Mouse (Mus musculus) thymus, adult 2 months (tissue): Measurements from ENCODE around the gene Tcf19. TPM values are rescaled to one million over a fixed set of nuclear protein-coding genes. Genes with fewer than 3 reads are reported as not detected.

Experiments used
- DNase-seq: peaks from one replicate; pipeline ENCODE4 v3.0.0; 2021
- H3K27ac ChIP-seq: fragments of 200-500 bp; 2 replicates; pipeline ENCODE4 v1.5.1; 2012; ENCODE audit warnings: low read length, control low read depth; ENCODE audit not compliant: control insufficient read depth, insufficient read depth
- H3K27me3 ChIP-seq: fragments of 200-500 bp; 2 replicates; pipeline ENCODE4 v1.6.1; 2012; ENCODE audit warnings: mild to moderate bottlenecking, low read length, moderate library complexity, mixed read lengths; ENCODE audit not compliant: control insufficient read depth, insufficient read depth
- H3K36me3 ChIP-seq: fragments of 200-500 bp; 2 replicates; pipeline ENCODE4 v1.6.1; 2012; ENCODE audit warnings: mild to moderate bottlenecking, low read length, moderate library complexity; ENCODE audit not compliant: control insufficient read depth, insufficient read depth
- H3K4me1 ChIP-seq: fragments of 200-500 bp; replicated peaks from 2 replicates; pipeline ENCODE4 v1.6.1; 2012; ENCODE audit warnings: low read length; ENCODE audit not compliant: control insufficient read depth, insufficient read depth
- H3K4me3 ChIP-seq: fragments of 200-500 bp; 2 replicates; pipeline ENCODE4 v1.5.1; 2012; ENCODE audit warnings: mild to moderate bottlenecking, low read length, control low read depth, moderate library complexity; ENCODE audit not compliant: control insufficient read depth, insufficient read depth
- CTCF ChIP-seq: fragments of 200-500 bp; IDR thresholded peaks from 2 replicates; pipeline ENCODE4 v1.5.1; 2012; ENCODE audit warnings: mild to moderate bottlenecking, control low read depth, low read length, moderate library complexity, borderline replicate concordance; ENCODE audit not compliant: control insufficient read depth, poor library complexity, insufficient read depth; ENCODE audit errors: extremely low read depth
- POLR2A ChIP-seq: fragments of 200-500 bp; IDR thresholded peaks from 2 replicates; pipeline ENCODE4 v1.6.1; 2012; ENCODE audit warnings: mild to moderate bottlenecking, low read length, control low read depth, moderate library complexity; ENCODE audit not compliant: control insufficient read depth, poor library complexity, insufficient read depth; ENCODE audit errors: extremely low read depth
- WGBS: fragments of 180-500 bp; shearing (Covaris S2); methylation state at CpG from one replicate; pipeline ENCODE4 v1.1.7; 2018; 5-methylcytosine and 5-hydroxymethylcytosine counted together
- polyA plus RNA-seq: library from polyadenylated mRNA; depleted of rRNA; stranded (reverse); fragments of >200 nt; gene quantifications from 2 replicates; pipeline ENCODE4 v1.2.3, GENCODE M21; 2012; rRNA removed

The Tcf19 gene
- 64.4 and 92.6 TPM in 2 replicates for polyA plus RNA-seq

GRCm38 (mm10) chr17:35516652-35517500 lies at the start of gene Tcf19, which contains the start of gene Cchcr1:
Tcf19 (minus strand) TSS chr17:35516824.
Cchcr1 (plus strand) TSS chr17:35517100.
- H3K27ac ChIP-seq: no peak within 1 kb of the TSS
- H3K4me1 ChIP-seq: peaks cover 20% of the 10 kb centered on the region
- peak; percentile 62; the same call in 1 of the 2 replicates for TF ChIP-seq CTCF
- TF ChIP-seq POLR2A: no peak; the same call in 1 of the 2 replicates
- peak within 1 kb of the TSS; percentile 67 for H3K4me3 ChIP-seq
- H3K36me3 ChIP-seq: no peaks in the 10 kb centered on the region; the same call in 1 of the 2 replicates
- peak; percentile 97 for DNase-seq
- WGBS: under 1% methylated on average over 67 of the region's 67 CpGs
- H3K27me3 ChIP-seq: no peaks in the 10 kb centered on the region

DNA sequence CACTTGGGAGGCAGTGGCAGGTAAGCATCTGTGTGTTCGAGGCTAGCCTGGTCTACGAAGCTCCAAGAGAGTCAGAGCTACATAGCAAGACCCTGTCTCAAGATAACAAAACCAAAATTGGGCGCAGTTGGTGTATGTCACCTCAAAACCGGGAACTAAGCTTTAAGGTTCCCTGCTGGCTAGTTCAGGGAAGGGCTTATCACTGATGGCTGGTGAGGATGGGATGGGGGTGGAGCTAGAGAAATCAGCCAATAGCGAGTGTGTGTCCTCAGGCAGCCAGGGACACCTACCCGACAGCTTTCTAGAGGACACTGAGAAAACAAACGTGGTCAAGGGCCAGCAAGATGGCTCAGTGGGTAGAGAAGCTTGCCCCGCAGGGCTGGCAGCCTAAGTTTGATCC lies 41.6 kb upstream of the Tcf19 start:
- no peaks in the 10 kb centered on the region for H3K4me1 ChIP-seq
- WGBS: 69% methylated on average over 8 of the region's 8 CpGs
- TF ChIP-seq CTCF: no peak
- TF ChIP-seq POLR2A: no peak

DNA sequence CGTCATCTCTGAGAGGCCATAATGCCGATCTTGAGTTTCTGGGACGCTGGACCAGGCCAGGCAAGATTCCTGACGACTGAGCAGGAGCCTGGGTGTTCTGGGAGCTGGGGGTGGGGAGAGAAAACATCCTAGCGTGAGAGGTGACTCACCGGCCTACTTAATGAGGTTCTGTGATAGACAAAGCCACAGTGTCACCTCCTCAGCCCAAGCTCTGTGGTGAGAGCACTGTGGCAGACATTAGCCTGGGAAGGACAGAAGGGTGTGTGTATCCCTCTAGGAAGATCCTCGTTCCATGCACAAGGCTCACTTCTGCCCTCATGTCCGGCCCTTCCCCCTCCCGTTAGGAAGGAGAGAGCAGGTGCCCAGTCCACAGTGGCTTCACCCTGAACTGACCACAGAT lies 40.7 kb upstream of the Tcf19 start:
- 83% methylated on average over 9 of the region's 9 CpGs for WGBS
- H3K36me3 ChIP-seq: no peaks in the 10 kb centered on the region
- no peak overlapping the region for H3K4me3 ChIP-seq

More for the DNA sequence above, 41.6 kb upstream of the Tcf19 start:
- Histone ChIP-seq H3K27me3 (no peaks in the 10 kb centered on the region), H3K4me3 (no peak overlapping the region), H3K36me3 (no peaks in the 10 kb centered on the region), H3K27ac (no peak overlapping the region)
- no peak for DNase-seq

GRCm38 (mm10) chr17:35556812-35557211 lies 40.2 kb upstream of the Tcf19 start:
- Histone ChIP-seq H3K4me3 (no peak overlapping the region), H3K4me1 (no peaks in the 10 kb centered on the region), H3K27me3 (no peaks in the 10 kb centered on the region), H3K27ac (no peak overlapping the region), H3K36me3 (no peaks in the 10 kb centered on the region)
- DNase-seq: peak; percentile 62
- TF ChIP-seq CTCF: peak; percentile 73; the same call in 1 of the 2 replicates
- TF ChIP-seq POLR2A: no peak
- 22% methylated on average over 5 of the region's 5 CpGs for WGBS

More for the DNA sequence above, 40.7 kb upstream of the Tcf19 start:
- no peak for DNase-seq
- no peaks in the 10 kb centered on the region for H3K27me3 ChIP-seq
- H3K4me1 ChIP-seq: no peaks in the 10 kb centered on the region
- no peak overlapping the region for H3K27ac ChIP-seq
- TF ChIP-seq POLR2A (no peak), CTCF (no peak)

DNA sequence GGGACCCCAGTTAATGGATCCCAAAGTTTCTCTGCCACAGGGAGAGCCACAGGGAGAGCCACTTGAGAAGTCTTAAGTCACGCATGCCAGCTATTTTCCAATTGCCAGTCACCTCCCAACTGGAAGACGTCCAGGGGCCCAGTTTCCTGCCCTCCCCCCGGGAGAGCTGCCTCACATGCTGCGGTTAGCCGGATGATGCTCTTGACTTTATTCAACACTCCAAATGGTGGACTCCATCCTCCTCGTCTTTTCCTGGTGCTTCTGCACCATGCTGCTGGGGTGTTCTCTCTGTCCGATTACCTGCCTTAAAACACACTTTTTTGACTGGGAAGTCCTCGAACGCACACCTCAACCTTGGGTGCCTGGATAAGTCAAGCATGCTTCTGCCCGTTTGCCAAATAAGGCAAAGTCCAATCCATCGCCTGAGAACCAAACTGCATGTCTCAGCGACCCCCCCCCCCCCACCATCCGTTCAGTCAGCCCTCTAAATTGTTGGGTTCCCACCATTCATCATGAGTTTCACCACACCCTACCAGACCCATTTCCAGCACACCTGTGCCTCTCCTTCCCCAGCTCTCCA lies 39.7 kb upstream of the Tcf19 start:
- no peaks in the 10 kb centered on the region for H3K36me3 ChIP-seq
- no peaks in the 10 kb centered on the region for H3K27me3 ChIP-seq
- no peak for DNase-seq
- 94% methylated on average over 13 of the region's 13 CpGs for WGBS
- TF ChIP-seq CTCF (no peak), POLR2A (no peak)
- no peak overlapping the region for H3K27ac ChIP-seq
- H3K4me3 ChIP-seq: no peak overlapping the region
- no peaks in the 10 kb centered on the region for H3K4me1 ChIP-seq

- DNase-seq: no peak
- Histone ChIP-seq H3K4me3 (no peak overlapping the region), H3K36me3 (no peaks in the 10 kb centered on the region), H3K4me1 (no peaks in the 10 kb centered on the region), H3K27ac (no peak overlapping the region), H3K27me3 (no peaks in the 10 kb centered on the region)
- no peak for TF ChIP-seq POLR2A
- 94% methylated on average over 18 of the region's 18 CpGs for WGBS
Measured at GRCm38 (mm10) chr17:35554761-35555397, 38.3 kb upstream of the Tcf19 start.
